Mouse (Mus musculus) heart, embryonic 16.5 days (tissue): Measurements from ENCODE around the gene Oog4. TPM values are rescaled to one million over a fixed set of nuclear protein-coding genes. Genes with fewer than 3 reads are reported as not detected.

Experiments
- polyA plus RNA-seq: library from polyadenylated mRNA; unstranded; fragments of >200 nt; fragmentation: Nextera tagmentation; extraction: Ambion mirVana; gene quantifications from 2 replicates; pipeline ENCODE4 v1.2.1, GENCODE M21; 2015

Gene Oog4
- polyA plus RNA-seq, 1 experiment from 2014 or later = not detected

Other genes starting within 250 kb of the Oog4 start
- gene Prdm2, start 237.3 kb downstream of the Oog4 start, polyA plus RNA-seq = 7.6 and 7.9 TPM in 2 replicates
- gene Pdpn, start 150.8 kb downstream of the Oog4 start, polyA plus RNA-seq = 23.5 and 24.1 TPM in 2 replicates
- 0.14 and 0.41 TPM in 2 replicates for gene Lrrc38, start 100.6 kb downstream of the Oog4 start, polyA plus RNA-seq
- not detected in 2 replicates for gene Pramel1, start 55.9 kb downstream of the Oog4 start, polyA plus RNA-seq
- gene Pramef8, start 37.9 kb downstream of the Oog4 start, polyA plus RNA-seq = 11.6 and 13.4 TPM in 2 replicates
- not detected in 2 replicates for gene Gm13043, start 61.0 kb upstream of the Oog4 start, polyA plus RNA-seq
- gene Gm13040, start 85.6 kb upstream of the Oog4 start, polyA plus RNA-seq = not detected in 2 replicates
- not detected in 2 replicates for gene BC080695, start 101.4 kb upstream of the Oog4 start, polyA plus RNA-seq
- not detected in 2 replicates for gene Gm13057, start 101.4 kb upstream of the Oog4 start, polyA plus RNA-seq
- gene Gm13083, start 164.7 kb upstream of the Oog4 start, polyA plus RNA-seq = not detected in 2 replicates
- not detected in 2 replicates for gene Gm13088, start 206.9 kb upstream of the Oog4 start, polyA plus RNA-seq